Comparison of ENCODE assay signal across 28 mouse cellular contexts in genomic region chr13:17842756-17843155, GRCm38 (mm10). TPM values are rescaled to one million over a fixed set of nuclear protein-coding genes. Genes with fewer than 3 reads are reported as not detected.
DNase-seq lines count a peak whose midpoint lies in the region; ATAC-seq and TF ChIP-seq lines count a peak whose summit lies in the region.
"Had no signal": no experiment of that assay in that cellular context is flagged by ENCODE, and none has a peak within 500 bp of the region (broad histone marks: within the 10 kb centered on the region; RNA-seq: fewer than 3 reads in every experiment).

No protein-coding gene starts in this region.

- no peak overlapping the region for H3K27ac ChIP-seq in kidney, adult 2 months (ENCODE audit: insufficient read depth, low read depth, low read length)
- no peak overlapping the region for H3K27ac ChIP-seq in forebrain, postnatal 0 days (ENCODE audit: low read depth, low read length)
- H3K27ac ChIP-seq: embryonic facial prominence, embryonic 12.5 days; hindbrain, embryonic 13.5 days; liver, embryonic 14.5 days; macrophage; neural tube, embryonic 13.5 days had no signal

- no peaks in the 10 kb centered on the region for H3K27me3 ChIP-seq in kidney, adult 2 months (replicated peaks; ENCODE audit: control insufficient read depth, insufficient read depth, low read length)
- H3K27me3 ChIP-seq in forebrain, postnatal 0 days (ENCODE audit: insufficient read depth, low read length): no peaks in the 10 kb centered on the region
- H3K27me3 ChIP-seq: embryonic facial prominence, embryonic 12.5 days; hindbrain, embryonic 13.5 days; neural tube, embryonic 13.5 days had no signal

- 60% methylated on average over 4 of the region's 4 CpGs for WGBS in kidney, adult 2 months
- 36% methylated on average over 4 of the region's 4 CpGs for WGBS in forebrain, postnatal 0 days

- H3K36me3 ChIP-seq in kidney, adult 2 months (ENCODE audit: control insufficient read depth, insufficient read depth, low read length): no peaks in the 10 kb centered on the region
- H3K36me3 ChIP-seq in forebrain, postnatal 0 days (ENCODE audit: insufficient read depth): no peaks in the 10 kb centered on the region
- H3K36me3 ChIP-seq: embryonic facial prominence, embryonic 12.5 days; hindbrain, embryonic 13.5 days; neural tube, embryonic 13.5 days had no signal

- no peak for TF ChIP-seq CTCF in kidney, adult 2 months (conservative IDR thresholded peaks at IDR 0.05; ENCODE audit: insufficient read depth, insufficient read length, low read depth, low read length)
- TF ChIP-seq CTCF in forebrain, postnatal 0 days (IDR thresholded peaks at IDR 0.05; ENCODE audit: low read depth): no peak

- DNase-seq in kidney, adult 2 months: peak; percentile 33
- DNase-seq in kidney, postnatal 10 days: no peak
- peak; percentile 16 for DNase-seq in retina, embryonic 14.5 days (ENCODE audit: low spot score)
- DNase-seq in retina, postnatal 1 day: no peak
- DNase-seq in embryo, embryonic 10.5 days (ENCODE audit: low spot score): peak; percentile 65
- DNase-seq in cerebellum, postnatal 36 days: no peak
- no peak for DNase-seq in forebrain, postnatal 0 days
- DNase-seq in gastrocnemius, postnatal 4 days (ENCODE audit: low spot score in 2 of 2): no peak
- DNase-seq: adrenal gland, postnatal 25 days; cerebellum, adult 11-12 months; cerebellum, adult 9-11 months; gastrocnemius, postnatal 25 days; heart, adult 18-20 months; heart, postnatal 36 days; layer of hippocampus, adult 9-11 months; liver; lung, adult 2 months; lung, postnatal 10 days; right cerebral cortex, postnatal 25 days; spleen, adult 18-20 months; thymus, postnatal 14 days had no signal

- no peak overlapping the region for H3K4me2 ChIP-seq in forebrain, postnatal 0 days (ENCODE audit: low read depth)
- H3K4me2 ChIP-seq: embryonic facial prominence, embryonic 12.5 days; heart, embryonic 11.5 days; hindbrain, embryonic 13.5 days; neural tube, embryonic 13.5 days had no signal

- H3K4me3 ChIP-seq in kidney, adult 2 months (ENCODE audit: insufficient read depth, low read depth, low read length): no peak overlapping the region
- H3K4me3 ChIP-seq in forebrain, postnatal 0 days (ENCODE audit: low read depth, low read length): no peak overlapping the region
- H3K4me3 ChIP-seq: embryonic facial prominence, embryonic 12.5 days; hindbrain, embryonic 13.5 days; neural tube, embryonic 13.5 days had no signal

- TF ChIP-seq POLR2A in kidney, adult 2 months (IDR thresholded peaks at IDR 0.05; ENCODE audit: low read depth, low read length): no peak

- no peaks in the 10 kb centered on the region for H3K9me3 ChIP-seq in forebrain, postnatal 0 days (ENCODE audit: low read length)
- H3K9me3 ChIP-seq: embryonic facial prominence, embryonic 12.5 days; hindbrain, embryonic 13.5 days; neural tube, embryonic 13.5 days had no signal

- no peak overlapping the region for H3K9ac ChIP-seq in forebrain, postnatal 0 days
- H3K9ac ChIP-seq: embryonic facial prominence, embryonic 12.5 days; hindbrain, embryonic 13.5 days; liver, embryonic 14.5 days; neural tube, embryonic 13.5 days had no signal

- H3K4me1 ChIP-seq in kidney, adult 2 months (ENCODE audit: control insufficient read depth, insufficient read depth, low read length): peaks cover 3% of the 10 kb centered on the region; the same call in 1 of the 2 replicates
- H3K4me1 ChIP-seq in forebrain, postnatal 0 days (ENCODE audit: insufficient read depth): no peaks in the 10 kb centered on the region
- H3K4me1 ChIP-seq: embryonic facial prominence, embryonic 12.5 days; neural tube, embryonic 13.5 days had no signal

- no peak for ATAC-seq in forebrain, postnatal 0 days
- ATAC-seq: forebrain, embryonic 14.5 days had no signal

RNA-seq across cellular contexts. Expression of gene Cdk13, which starts 37.9 kb away (rescaled TPM):
- 18.7 and 23.3 TPM in 2 replicates for polyA plus RNA-seq in kidney, adult 2 months (2012; rRNA removed)
- total RNA-seq in forebrain, postnatal 0 days (2014; rRNA removed): 88.0 and 98.3 TPM in 2 replicates
- polyA plus RNA-seq in forebrain, postnatal 0 days (2015; fragmentation: Nextera tagmentation; extraction: Ambion mirVana): 7.5 and 9.5 TPM in 2 replicates
- total RNA-seq in gastrocnemius, postnatal 4 days (2021): 10 to 100 TPM; 43.6 to 44.8 TPM

Comparison
In these comparisons a context has a peak if more than half of its experiments do, and no peak if none do; other contexts are left out.
1. DNase-seq: peak in kidney, adult 2 months (single experiment), retina, embryonic 14.5 days (single experiment) and embryo, embryonic 10.5 days (single experiment); none in kidney, postnatal 10 days (single experiment), retina, postnatal 1 day (single experiment), cerebellum, postnatal 36 days (0 of 2), forebrain, postnatal 0 days (single experiment) and gastrocnemius, postnatal 4 days (0 of 2).